Mouse (Mus musculus) ES-Bruce4 (cell line): Measurements from ENCODE around the gene Fam241a. TPM values are rescaled to one million over a fixed set of nuclear protein-coding genes. Genes with fewer than 3 reads are reported as not detected.

Source experiments
- H3K27ac ChIP-seq: 2 replicates; pipeline ENCODE4 v1.5.1; 2012; ENCODE audit warnings: low read length, inconsistent platforms; ENCODE audit not compliant: insufficient read depth
- H3K27me3 ChIP-seq: 2 replicates; pipeline ENCODE4 v1.6.1; 2012; ENCODE audit warnings: mild to moderate bottlenecking, low read length, inconsistent platforms; ENCODE audit not compliant: control insufficient read depth, poor library complexity, insufficient read depth, severe bottlenecking
- H3K36me3 ChIP-seq: 2 replicates; pipeline ENCODE4 v1.6.1; 2012; ENCODE audit warnings: inconsistent platforms, mild to moderate bottlenecking, low read length, moderate library complexity; ENCODE audit not compliant: control insufficient read depth, poor library complexity, insufficient read depth, severe bottlenecking
- H3K4me1 ChIP-seq: one replicate; pipeline ENCODE4 v1.8.1; 2011; ENCODE audit warnings: low read length; ENCODE audit not compliant: control insufficient read depth, insufficient read depth
- H3K4me3 ChIP-seq: 2 replicates; pipeline ENCODE4 v1.5.1; 2011; ENCODE audit warnings: low read depth, mild to moderate bottlenecking, low read length
- H3K9ac ChIP-seq: 2 replicates; pipeline ENCODE4 v1.6.1; 2012; ENCODE audit warnings: low read depth, mild to moderate bottlenecking, inconsistent platforms; ENCODE audit not compliant: poor library complexity, severe bottlenecking
- H3K9me3 ChIP-seq: replicated peaks from 2 replicates; pipeline ENCODE4 v1.6.1; 2012; ENCODE audit warnings: mild to moderate bottlenecking, low read length, inconsistent platforms; ENCODE audit not compliant: control insufficient read depth, poor library complexity, insufficient read depth, severe bottlenecking
- CTCF ChIP-seq: IDR thresholded peaks from one replicate; pipeline ENCODE4 v1.8.1; 2011; ENCODE audit warnings: low read depth, low read length
- EP300 ChIP-seq: IDR thresholded peaks from 2 replicates; pipeline ENCODE4 v1.6.1; 2011; ENCODE audit warnings: low read depth, low read length; ENCODE audit not compliant: insufficient read depth
- POLR2A ChIP-seq: IDR thresholded peaks from one replicate; pipeline ENCODE4 v1.8.1; 2011; ENCODE audit warnings: low read length; ENCODE audit not compliant: insufficient read depth
- polyA plus RNA-seq: library from polyadenylated mRNA; stranded (reverse); fragments of >200 nt; gene quantifications from 2 replicates; pipeline ENCODE4 v1.2.4, GENCODE M21; 2011; ENCODE audit warnings: low read depth; ENCODE audit not compliant: missing spikeins, insufficient read depth, insufficient read length

The Fam241a gene
- polyA plus RNA-seq, 1 experiment = 2.5 TPM

DNA sequence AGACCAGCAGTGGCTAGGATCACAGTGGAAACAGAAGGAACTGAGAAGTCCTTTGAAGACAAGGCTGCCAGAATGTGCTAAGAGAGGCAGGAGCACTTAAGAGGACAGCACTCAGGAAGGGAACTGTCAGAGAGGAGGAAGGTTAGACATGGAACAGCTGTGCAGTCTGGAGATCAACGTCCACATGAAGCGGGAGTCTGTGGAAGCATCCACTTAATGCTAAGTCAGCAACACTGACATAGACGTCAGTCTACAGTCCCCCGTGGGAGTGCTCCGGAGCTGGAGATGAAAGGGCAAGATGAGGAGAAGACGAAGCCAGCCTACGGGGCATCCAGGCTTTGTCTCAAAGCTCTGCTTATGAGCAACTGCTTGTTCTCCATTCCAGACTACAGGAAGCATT is 69.0 kb downstream of the Fam241a start:
- Histone ChIP-seq H3K36me3 (peaks cover 4% of the 10 kb centered on the region; the same call in 1 of the 2 replicates), H3K27ac (no peak overlapping the region), H3K4me1 (no peaks in the 10 kb centered on the region), H3K27me3 (no peaks in the 10 kb centered on the region), H3K9ac (no peak overlapping the region), H3K4me3 (no peak overlapping the region), H3K9me3 (no peaks in the 10 kb centered on the region)
- no peak for TF ChIP-seq POLR2A
- no peak for TF ChIP-seq CTCF
- TF ChIP-seq EP300 = no peak

DNA sequence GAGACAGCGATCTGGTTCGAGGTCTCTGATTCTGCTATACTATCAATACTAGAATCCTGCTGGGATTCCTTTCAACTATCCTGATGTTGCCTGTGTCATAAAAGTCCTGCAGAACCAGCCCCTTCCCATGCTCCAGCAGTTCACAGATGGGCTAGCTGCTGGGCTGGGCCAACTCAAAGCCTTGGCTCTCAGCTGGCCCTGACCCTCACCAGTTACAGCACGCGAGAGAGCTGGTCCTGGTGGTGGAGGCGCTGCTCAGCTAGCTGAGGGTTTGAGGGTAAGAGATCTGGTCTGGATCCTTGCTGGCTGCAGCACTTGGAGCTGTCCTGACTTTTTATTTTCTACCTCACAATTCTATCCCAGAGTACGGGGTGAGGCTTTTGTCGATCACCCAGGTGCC is 69.6 kb downstream of the Fam241a start:
- no peaks in the 10 kb centered on the region for H3K4me1 ChIP-seq
- TF ChIP-seq POLR2A (no peak), EP300 (no peak), CTCF (no peak)
- no peaks in the 10 kb centered on the region for H3K27me3 ChIP-seq
- H3K9me3 ChIP-seq = no peaks in the 10 kb centered on the region
- no peak overlapping the region for H3K4me3 ChIP-seq
- peaks cover 4% of the 10 kb centered on the region; the same call in 1 of the 2 replicates for H3K36me3 ChIP-seq
- H3K9ac ChIP-seq = no peak overlapping the region
- no peak overlapping the region for H3K27ac ChIP-seq

DNA sequence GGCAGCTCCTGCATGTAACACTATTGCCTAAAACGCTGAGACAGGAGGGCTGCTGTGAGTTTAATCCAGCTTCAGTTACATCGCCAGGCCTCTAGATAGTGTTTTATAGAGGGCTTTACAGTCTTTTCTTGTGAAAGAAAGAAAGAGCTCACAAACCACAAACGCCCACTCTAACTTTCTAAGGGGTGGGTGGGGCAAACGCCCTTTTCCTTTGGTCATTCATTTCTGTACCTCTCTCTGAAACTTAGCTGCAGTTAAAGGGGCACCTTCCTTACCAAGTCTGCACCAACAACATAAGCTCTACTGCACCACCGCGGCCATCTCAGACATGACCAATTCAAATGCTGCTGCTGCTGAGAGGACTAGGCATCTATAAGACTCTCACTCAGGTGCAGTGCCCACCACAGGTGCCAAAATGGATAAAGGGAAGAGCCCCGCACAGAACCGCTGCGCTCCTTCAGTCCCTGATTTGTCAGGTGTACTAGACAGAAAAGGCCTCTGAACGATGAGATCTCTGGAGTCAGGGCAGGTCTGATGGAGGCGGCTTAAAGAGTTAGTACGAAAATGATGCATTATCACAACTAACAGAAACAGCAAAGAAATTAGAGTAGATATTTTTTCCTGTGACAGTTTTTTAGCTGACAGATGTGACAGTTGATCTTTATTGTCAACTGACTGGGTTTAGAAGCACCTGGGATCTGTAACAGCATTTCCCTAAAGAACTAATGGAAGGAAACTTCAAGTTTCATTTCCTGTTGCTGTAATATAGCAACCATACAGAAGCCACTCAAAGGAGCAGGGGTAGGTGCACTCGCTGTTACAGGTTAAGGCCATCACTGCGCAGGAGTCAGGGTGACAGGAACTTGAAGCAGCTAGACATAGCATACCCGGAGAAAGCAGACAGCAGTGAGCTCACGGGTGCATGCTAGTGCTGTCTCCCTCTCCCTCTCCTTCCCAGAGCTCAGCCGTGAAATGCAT is 71.9 kb downstream of the Fam241a start:
- no peaks in the 10 kb centered on the region for H3K4me1 ChIP-seq
- no peak overlapping the region for H3K27ac ChIP-seq
- TF ChIP-seq EP300 = no peak
- TF ChIP-seq CTCF = no peak
- TF ChIP-seq POLR2A = no peak
- no peak overlapping the region for H3K4me3 ChIP-seq
- peaks cover 11% of the 10 kb centered on the region; the same call in 1 of the 2 replicates for H3K36me3 ChIP-seq
- H3K9me3 ChIP-seq = no peaks in the 10 kb centered on the region
- H3K27me3 ChIP-seq = no peaks in the 10 kb centered on the region
- no peak overlapping the region for H3K9ac ChIP-seq

DNA sequence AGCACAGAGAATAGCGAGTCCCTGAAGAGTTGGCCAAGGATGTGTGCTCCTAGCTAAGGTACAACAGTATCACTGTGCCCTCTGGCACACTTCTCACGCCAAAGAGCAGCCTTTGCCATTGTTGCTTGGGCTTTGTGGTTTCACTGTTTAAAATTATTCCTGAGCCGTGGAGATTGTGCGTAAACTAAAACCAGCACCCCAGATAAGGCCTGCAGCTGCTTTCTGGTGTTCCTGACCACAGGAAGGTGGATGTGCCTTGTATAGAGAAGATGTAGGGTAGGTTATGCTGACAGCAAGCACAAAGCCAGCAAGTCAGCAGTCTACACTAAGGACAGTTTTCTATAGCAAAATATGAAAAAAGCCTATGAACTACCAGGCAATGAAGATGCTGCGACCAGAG is 74.9 kb downstream of the Fam241a start:
- Histone ChIP-seq H3K9ac (no peak overlapping the region), H3K27me3 (no peaks in the 10 kb centered on the region), H3K27ac (no peak overlapping the region), H3K4me1 (no peaks in the 10 kb centered on the region), H3K9me3 (no peaks in the 10 kb centered on the region), H3K36me3 (peaks cover 11% of the 10 kb centered on the region; the same call in 1 of the 2 replicates), H3K4me3 (no peak overlapping the region)
- TF ChIP-seq EP300 (no peak), CTCF (no peak), POLR2A (no peak)

DNA sequence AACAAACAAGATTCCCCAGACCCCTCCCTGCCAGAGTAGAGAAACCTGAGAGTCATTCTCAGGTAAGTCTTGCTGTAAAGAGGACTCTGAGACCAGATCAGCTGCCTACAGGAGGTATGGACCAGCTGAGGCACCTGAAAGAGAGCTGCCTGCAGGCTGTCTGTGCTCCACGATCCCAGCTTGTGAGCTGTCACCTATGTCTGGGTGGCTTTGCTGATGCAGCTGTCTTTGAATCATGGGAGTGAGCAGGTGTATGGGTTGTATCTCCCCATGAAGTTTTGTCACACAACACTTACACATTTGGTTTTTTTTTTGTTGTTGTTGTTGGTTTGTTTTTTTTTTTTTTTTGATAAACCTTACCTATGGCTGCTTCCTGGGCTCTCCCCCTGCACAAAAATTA is 75.7 kb downstream of the Fam241a start:
- H3K27me3 ChIP-seq = no peaks in the 10 kb centered on the region
- no peak overlapping the region for H3K9ac ChIP-seq
- H3K4me3 ChIP-seq = no peak overlapping the region
- no peaks in the 10 kb centered on the region for H3K9me3 ChIP-seq
- no peak for TF ChIP-seq POLR2A
- no peak for TF ChIP-seq CTCF
- no peak for TF ChIP-seq EP300
- no peaks in the 10 kb centered on the region for H3K4me1 ChIP-seq
- no peak overlapping the region for H3K27ac ChIP-seq
- peaks cover 11% of the 10 kb centered on the region; the same call in 1 of the 2 replicates for H3K36me3 ChIP-seq

Other genes with a start within 250 kb of the Fam241a start
- 1.2 TPM in 2 replicates for gene Alpk1, start 115.8 kb downstream of the Fam241a start, polyA plus RNA-seq
- gene Tifa, start 106.5 kb downstream of the Fam241a start, polyA plus RNA-seq = 0.54 TPM in 1 of 2 replicates, not detected in the other
- gene Ap1ar, start 58.8 kb downstream of the Fam241a start, polyA plus RNA-seq = 61.7 and 63.3 TPM in 2 replicates